Mouse (Mus musculus) liver, adult 2 months (tissue): Measurements from ENCODE around the gene Tysnd1. TPM values are rescaled to one million over a fixed set of nuclear protein-coding genes. Genes with fewer than 3 reads are reported as not detected.
A peak's percentile ranks its signal among the peaks of the same experiment; 100 is the strongest.

Source experiments
- DNase-seq: peaks from one replicate; pipeline ENCODE4 v3.0.0-alpha.2; 2011; ENCODE audit warnings: low read depth, low spot score; ENCODE audit errors: extremely low read depth
- H3K27ac ChIP-seq: fragments of 200-500 bp; replicated peaks from 2 replicates; pipeline ENCODE4 v1.5.1; 2012; ENCODE audit warnings: low read depth, mild to moderate bottlenecking, control low read depth, inconsistent platforms, low read length; ENCODE audit not compliant: insufficient read depth
- H3K27me3 ChIP-seq: fragments of 200-500 bp; 2 replicates; pipeline ENCODE4 v1.6.1; 2012; ENCODE audit warnings: mild to moderate bottlenecking, moderate library complexity, low read length, inconsistent platforms; ENCODE audit not compliant: control insufficient read depth, insufficient read depth
- H3K36me3 ChIP-seq: fragments of 200-500 bp; 2 replicates; pipeline ENCODE4 v1.6.1; 2012; ENCODE audit warnings: low read length, inconsistent platforms; ENCODE audit not compliant: control insufficient read depth, insufficient read depth
- H3K4me1 ChIP-seq: fragments of 200-500 bp; 2 replicates; pipeline ENCODE4 v1.6.1; 2011; ENCODE audit warnings: low read length; ENCODE audit not compliant: control insufficient read depth, insufficient read depth
- H3K4me3 ChIP-seq: fragments of 200-500 bp; 2 replicates; pipeline ENCODE4 v1.5.1; 2011; ENCODE audit warnings: low read depth, mild to moderate bottlenecking, control low read depth, low read length, moderate library complexity; ENCODE audit not compliant: insufficient read depth
- H3K79me2 ChIP-seq: fragments of 200-500 bp; 2 replicates; pipeline ENCODE4 v1.6.1; 2012; ENCODE audit warnings: inconsistent platforms, mild to moderate bottlenecking, low read length, moderate library complexity; ENCODE audit not compliant: control insufficient read depth, insufficient read depth
- H3K9ac ChIP-seq: fragments of 200-500 bp; 2 replicates; pipeline ENCODE4 v1.6.1; 2012; ENCODE audit warnings: low read depth, mild to moderate bottlenecking, control low read depth, inconsistent platforms, low read length
- CTCF ChIP-seq: fragments of 200-500 bp; IDR thresholded peaks from 2 replicates; pipeline ENCODE4 v1.5.1; 2011; ENCODE audit warnings: low read depth, low read length, control low read depth
- POLR2A ChIP-seq: fragments of 200-500 bp; IDR thresholded peaks from 2 replicates; pipeline ENCODE4 v1.6.1; 2011; ENCODE audit warnings: low read length, control low read depth; ENCODE audit not compliant: insufficient read depth; ENCODE audit errors: extremely low read depth
- WGBS: fragments of 180-500 bp; shearing (Covaris S2); methylation state at CpG from one replicate; pipeline ENCODE4 v1.1.7; 2018; 5-methylcytosine and 5-hydroxymethylcytosine counted together
- polyA plus RNA-seq: library from polyadenylated mRNA; depleted of rRNA; stranded (reverse); fragments of >200 nt; gene quantifications from 2 replicates; pipeline ENCODE4 v1.2.3, GENCODE M21; 2012; rRNA removed
- total RNA-seq: library from RNA; depleted of rRNA; stranded (reverse); fragments of >200 nt; gene quantifications from 2 replicates; pipeline ENCODE4 v1.2.3, GENCODE M21; 2014; rRNA removed

Tysnd1 gene
- total and polyA plus RNA-seq, 2 experiments, result 26.8 to 111 TPM

- Histone ChIP-seq H3K27me3 (no peaks in the 10 kb centered on the region), H3K79me2 (no peaks in the 10 kb centered on the region), H3K4me1 (peaks cover 3% of the 10 kb centered on the region), H3K27ac (no peak overlapping the region), H3K9ac (no peak overlapping the region), H3K36me3 (no peaks in the 10 kb centered on the region), H3K4me3 (no peak overlapping the region)
- 93% methylated on average over 4 of the region's 4 CpGs for WGBS
- DNase-seq, result no peak
- TF ChIP-seq POLR2A (no peak), CTCF (peak; percentile 12; the same call in 1 of the 2 replicates)
Measured at GRCm38 (mm10) chr10:61741873-61742272, 46.6 kb downstream of the Tysnd1 start.

DNA sequence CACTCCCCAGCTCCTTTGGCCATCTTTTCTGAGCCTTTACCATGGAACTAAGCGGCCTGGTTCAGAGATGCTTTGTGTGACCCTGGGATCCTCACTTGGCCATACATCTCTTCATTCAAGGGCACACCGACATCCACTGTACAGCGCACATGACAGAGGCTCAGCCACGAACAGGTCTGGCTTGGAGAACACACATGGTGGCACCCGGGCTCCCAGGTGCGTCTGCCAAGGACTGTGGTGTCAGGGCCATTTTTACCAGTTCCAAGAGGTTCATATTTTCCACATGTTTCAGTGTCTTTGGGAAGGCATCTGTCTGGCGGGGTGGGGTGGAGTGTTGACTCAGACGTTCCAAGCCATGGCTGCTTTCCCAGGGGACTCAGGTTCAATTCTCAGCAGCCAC is 47.0 kb downstream of the Tysnd1 start:
- no peak overlapping the region for H3K27ac ChIP-seq
- no peak overlapping the region for H3K4me3 ChIP-seq
- no peaks in the 10 kb centered on the region for H3K36me3 ChIP-seq
- H3K79me2 ChIP-seq, result no peaks in the 10 kb centered on the region
- TF ChIP-seq POLR2A (no peak), CTCF (no peak)
- no peaks in the 10 kb centered on the region for H3K27me3 ChIP-seq
- no peak overlapping the region for H3K9ac ChIP-seq
- 94% methylated on average over 8 of the region's 8 CpGs for WGBS
- DNase-seq, result no peak
- peaks cover 3% of the 10 kb centered on the region for H3K4me1 ChIP-seq

DNA sequence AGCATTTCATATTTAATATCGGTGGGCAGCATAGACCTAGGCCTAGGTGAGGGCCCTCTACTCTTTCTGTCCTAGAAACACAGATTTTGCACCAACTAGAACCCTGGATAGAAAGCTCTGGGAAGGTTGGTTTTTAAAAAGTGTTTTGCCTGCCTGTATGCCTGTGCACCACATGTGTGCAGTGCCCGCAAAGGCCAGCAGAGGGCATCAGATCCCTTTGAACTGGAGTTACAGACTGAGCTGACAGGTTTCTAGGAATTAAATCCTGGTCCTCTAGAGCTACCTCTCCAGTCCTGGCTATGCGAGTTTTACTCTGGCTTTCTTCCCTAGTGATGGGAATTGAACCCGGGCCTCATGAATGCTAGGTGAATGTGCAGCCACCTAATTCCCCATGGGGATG is 49.8 kb downstream of the Tysnd1 start:
- 91% methylated on average over 4 of the region's 4 CpGs for WGBS
- no peaks in the 10 kb centered on the region for H3K79me2 ChIP-seq
- no peak overlapping the region for H3K9ac ChIP-seq
- no peak overlapping the region for H3K27ac ChIP-seq
- TF ChIP-seq POLR2A (no peak), CTCF (peak; percentile 52)
- H3K27me3 ChIP-seq, result no peaks in the 10 kb centered on the region
- peaks cover 3% of the 10 kb centered on the region for H3K4me1 ChIP-seq
- H3K4me3 ChIP-seq, result no peak overlapping the region
- H3K36me3 ChIP-seq, result no peaks in the 10 kb centered on the region
- DNase-seq, result no peak

GRCm38 (mm10) chr10:61747302-61747701 is 52.0 kb downstream of the Tysnd1 start:
- Histone ChIP-seq H3K9ac (no peak overlapping the region), H3K27ac (no peak overlapping the region), H3K4me3 (no peak overlapping the region), H3K27me3 (no peaks in the 10 kb centered on the region), H3K4me1 (no peaks in the 10 kb centered on the region), H3K36me3 (no peaks in the 10 kb centered on the region), H3K79me2 (no peaks in the 10 kb centered on the region)
- no peak for DNase-seq
- 94% methylated on average over 13 of the region's 13 CpGs for WGBS
- TF ChIP-seq CTCF (no peak), POLR2A (no peak)

- WGBS, result 89% methylated on average over 9 of the region's 9 CpGs
- no peak overlapping the region for H3K4me3 ChIP-seq
- H3K36me3 ChIP-seq, result no peaks in the 10 kb centered on the region
- DNase-seq, result no peak
- H3K79me2 ChIP-seq, result no peaks in the 10 kb centered on the region
- H3K9ac ChIP-seq, result no peak overlapping the region
- no peaks in the 10 kb centered on the region for H3K4me1 ChIP-seq
- no peaks in the 10 kb centered on the region for H3K27me3 ChIP-seq
- no peak overlapping the region for H3K27ac ChIP-seq
- TF ChIP-seq CTCF (no peak), POLR2A (no peak)
Measured at GRCm38 (mm10) chr10:61750014-61750413, 54.7 kb downstream of the Tysnd1 start.

DNA sequence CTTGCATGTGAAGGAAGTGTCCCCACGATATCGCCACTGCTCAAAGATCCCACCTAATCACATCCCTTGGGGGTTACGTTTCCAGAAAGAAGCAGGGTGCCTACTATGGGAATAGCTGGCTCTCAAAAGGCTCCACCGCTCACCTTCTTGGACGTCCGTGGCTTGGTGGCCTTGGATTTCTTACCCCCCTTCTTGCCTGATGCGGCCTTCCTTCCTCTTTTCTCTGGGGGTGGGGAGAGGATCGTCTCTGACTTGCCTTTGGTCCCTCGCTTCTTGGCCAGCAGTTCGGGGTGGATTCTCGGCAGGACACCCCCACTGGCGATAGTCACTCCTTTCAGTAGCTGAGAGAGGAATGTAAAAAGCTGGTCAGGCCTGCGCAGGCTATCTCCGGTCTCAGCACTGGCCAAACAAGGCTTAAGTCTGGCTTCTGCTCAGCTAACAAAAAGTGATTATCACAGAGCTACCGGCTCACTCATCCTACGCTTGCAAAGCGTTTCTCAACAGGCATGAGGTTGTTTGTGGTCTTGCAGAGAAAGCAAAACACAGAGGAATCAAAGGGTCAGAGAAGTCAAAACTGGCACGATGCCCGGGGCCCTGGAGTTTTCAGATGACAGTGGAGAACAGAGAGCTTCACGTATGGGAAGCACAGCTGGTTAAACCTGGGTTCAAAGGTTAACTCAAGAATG is 56.4 kb downstream of the Tysnd1 start:
- H3K4me3 ChIP-seq, result no peak overlapping the region
- 29% methylated on average over 20 of the region's 20 CpGs for whole genome bisulfite sequencing
- no peaks in the 10 kb centered on the region for H3K4me1 ChIP-seq
- peak; percentile 72 for DNase-seq
- H3K27me3 ChIP-seq, result no peaks in the 10 kb centered on the region
- no peak for TF ChIP-seq CTCF
- TF ChIP-seq POLR2A, result no peak
- no peak overlapping the region for H3K27ac ChIP-seq
- H3K36me3 ChIP-seq, result no peaks in the 10 kb centered on the region
- no peak overlapping the region for H3K9ac ChIP-seq
- no peaks in the 10 kb centered on the region for H3K79me2 ChIP-seq

Other genes with a start within 250 kb of the Tysnd1 start
- gene Eif4ebp2, start 242.9 kb upstream of the Tysnd1 start, total RNA-seq, result 28.2 and 51.6 TPM in 2 replicates
- 117 and 136 TPM in 2 replicates for gene Eif4ebp2, start 242.9 kb upstream of the Tysnd1 start, polyA plus RNA-seq
- gene Lrrc20, start 219.7 kb upstream of the Tysnd1 start, total RNA-seq, result 2.3 and 2.4 TPM in 2 replicates
- 4.8 and 5.4 TPM in 2 replicates for gene Lrrc20, start 219.7 kb upstream of the Tysnd1 start, polyA plus RNA-seq
- not detected in 2 replicates for gene Npffr1, start 100.0 kb upstream of the Tysnd1 start, total RNA-seq
- not detected in 2 replicates for gene Npffr1, start 100.0 kb upstream of the Tysnd1 start, polyA plus RNA-seq
- gene Ppa1, start 47.0 kb upstream of the Tysnd1 start, total RNA-seq, result 279 and 331 TPM in 2 replicates
- 92.3 and 126 TPM in 2 replicates for gene Ppa1, start 47.0 kb upstream of the Tysnd1 start, polyA plus RNA-seq
- gene Sar1a, start 15.2 kb upstream of the Tysnd1 start, total RNA-seq, result 73.0 and 76.2 TPM in 2 replicates
- gene Sar1a, start 15.2 kb upstream of the Tysnd1 start, polyA plus RNA-seq, result 44.9 and 53.2 TPM in 2 replicates
- 19.8 and 22.4 TPM in 2 replicates for gene Aifm2, start 19.7 kb downstream of the Tysnd1 start, total RNA-seq
- 19.3 and 23.2 TPM in 2 replicates for gene Aifm2, start 19.7 kb downstream of the Tysnd1 start, polyA plus RNA-seq
- 0.67 and 0.74 TPM in 2 replicates for gene H2afy2, start 88.6 kb downstream of the Tysnd1 start, total RNA-seq
- 0.21 and 0.40 TPM in 2 replicates for gene H2afy2, start 88.6 kb downstream of the Tysnd1 start, polyA plus RNA-seq